Mouse (Mus musculus): Measurements from ENCODE around the gene Igtp.
"Not testable (repeated sequence)": the region's sequence is repeated elsewhere in the genome, so short reads cannot be mapped to it uniquely, and the experiment has no call there.

Gene Igtp

DNA sequence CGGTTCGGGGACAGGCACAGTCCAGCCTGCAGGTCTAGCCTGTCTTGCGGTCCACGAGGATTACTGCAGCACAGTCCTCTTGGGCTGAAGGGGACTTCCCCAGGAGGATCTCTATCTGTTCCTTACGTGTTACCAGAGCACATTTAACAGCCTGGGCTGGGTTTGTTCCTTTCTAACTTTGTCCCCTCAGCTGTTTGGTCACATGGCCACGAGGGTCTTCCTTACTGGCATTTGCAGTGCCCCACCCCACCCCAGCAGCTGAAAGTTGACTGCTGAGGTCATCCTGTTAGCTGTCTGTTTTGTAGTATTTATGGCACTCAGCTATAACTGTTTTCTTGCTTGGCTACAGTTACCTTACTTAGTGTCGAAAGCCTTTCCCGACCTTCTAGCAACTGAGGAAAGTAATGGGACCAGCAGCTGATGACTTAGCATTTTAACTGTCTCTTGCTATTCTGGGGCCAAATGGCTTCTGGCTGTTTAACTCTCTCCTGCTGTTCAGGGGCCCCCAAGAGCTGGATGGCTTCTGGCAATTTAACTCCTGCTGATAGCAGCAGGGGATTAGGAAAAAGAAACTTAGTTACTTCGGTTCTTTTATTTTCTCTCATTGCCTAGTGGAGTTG, 11.8 kb downstream of the Igtp start:
- in situ Hi-C loops (cut with MboI; ENCODE audit: unreplicated experiment in 2 of 2) = no loop called here

DNA sequence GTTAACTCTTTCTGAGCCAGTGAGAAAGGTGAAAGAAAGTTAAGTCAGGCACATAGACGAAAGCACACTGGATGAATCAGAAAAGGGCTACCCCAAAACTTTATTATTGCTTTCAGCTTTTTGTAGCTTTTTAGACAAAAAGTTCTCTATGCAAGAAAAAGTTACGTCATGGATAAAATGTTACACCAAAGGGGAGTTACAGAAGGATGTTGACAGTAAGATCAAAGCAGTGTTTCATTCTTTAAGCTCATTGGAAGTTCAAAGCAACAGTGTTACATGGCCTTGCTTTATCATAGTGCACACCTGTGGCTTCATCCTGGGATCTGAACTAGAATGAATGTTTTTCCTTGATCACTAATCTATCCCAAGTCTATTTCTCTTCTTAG, 12.3 kb downstream of the Igtp start:
- in situ Hi-C loops (cut with MboI; ENCODE audit: unreplicated experiment in 2 of 2) = no loop called here

DNA sequence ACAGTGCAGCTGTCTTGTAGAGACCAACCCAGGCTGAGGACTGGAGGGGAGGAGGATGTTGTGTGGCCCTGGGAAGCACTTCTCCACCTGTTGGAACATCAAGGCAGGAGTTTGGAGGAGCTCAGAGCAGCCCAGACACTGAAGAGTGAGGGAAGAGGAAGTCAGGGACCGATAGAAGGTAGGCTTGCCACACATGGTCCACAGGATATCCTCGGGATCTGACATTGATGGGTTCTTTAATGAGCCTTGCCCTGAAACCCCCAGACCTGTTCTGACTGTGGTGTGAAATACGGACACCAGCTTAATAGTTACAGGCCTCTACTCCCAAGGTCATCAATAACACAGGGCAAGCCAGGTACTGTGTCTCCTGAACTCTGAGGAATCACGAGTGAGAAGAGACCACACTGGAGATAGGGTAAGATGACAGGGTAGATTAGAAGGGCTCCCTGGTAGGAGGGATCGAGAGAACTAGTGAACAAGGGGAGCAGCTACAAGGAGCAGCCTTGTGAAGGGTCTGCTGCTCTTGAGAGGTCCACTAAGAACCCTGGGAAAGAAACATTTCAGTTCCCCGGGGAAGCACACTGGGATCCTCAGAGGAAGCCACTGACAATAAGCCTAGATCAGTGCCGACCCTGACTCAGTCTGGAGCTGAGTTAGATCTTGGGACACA, 14.5 kb downstream of the Igtp start:
- in situ Hi-C loops (cut with MboI; ENCODE audit: unreplicated experiment in 2 of 2) = no loop called here

DNA sequence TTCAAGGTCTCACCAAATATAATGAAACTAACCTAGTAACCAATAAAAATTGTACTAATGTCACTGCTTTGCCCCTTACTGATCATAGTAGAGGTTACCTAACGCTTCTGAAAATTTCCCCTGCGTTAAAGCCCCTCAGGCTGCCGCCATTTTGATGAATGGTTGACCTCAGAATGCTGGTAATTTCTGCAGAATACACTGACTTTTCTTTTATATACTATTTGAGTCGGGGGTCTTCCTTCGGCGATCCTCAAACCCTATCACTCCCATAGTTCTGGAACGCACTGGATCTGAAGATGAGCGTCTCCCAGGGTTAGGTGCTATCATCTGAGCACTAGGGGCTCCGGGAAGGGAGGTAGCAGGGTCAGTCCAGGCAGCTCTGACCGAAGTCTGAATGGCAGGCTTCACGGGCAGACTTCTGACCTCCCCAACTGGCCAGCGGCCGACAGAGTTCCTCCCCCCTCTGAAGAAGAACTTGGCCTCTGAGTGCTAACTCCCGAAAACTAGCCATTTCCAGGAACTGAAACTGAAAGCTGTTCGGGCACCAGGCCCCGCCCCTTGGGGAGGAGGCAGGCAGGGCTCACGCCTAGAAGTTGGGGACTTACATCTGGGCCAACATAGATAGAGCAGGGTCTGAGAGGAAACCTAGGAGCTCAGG, 15.2 kb downstream of the Igtp start:
- in situ Hi-C loops (cut with MboI; ENCODE audit: unreplicated experiment in 2 of 2) = no loop called here

DNA sequence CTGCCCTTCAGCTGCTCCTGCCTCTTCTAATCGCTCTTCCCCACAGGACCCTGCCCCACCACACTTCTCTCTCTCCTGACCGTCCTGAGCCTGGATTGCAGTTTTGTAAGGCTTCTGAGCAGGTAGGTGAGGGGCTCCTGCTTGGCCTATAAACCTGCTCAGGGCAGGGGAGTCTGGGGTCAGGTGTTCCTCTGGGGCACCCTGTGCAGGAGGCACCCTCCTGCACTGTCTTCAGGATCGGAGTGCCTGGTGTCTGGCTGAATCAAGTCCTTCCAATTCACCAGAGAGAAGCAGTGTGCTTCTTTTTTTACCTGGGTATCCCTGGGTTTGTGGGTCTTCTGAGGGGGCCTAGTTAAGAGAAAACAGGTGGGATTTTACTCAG, 15.7 kb downstream of the Igtp start:
- in situ Hi-C loops (cut with MboI; ENCODE audit: unreplicated experiment in 2 of 2) = not testable (repeated sequence)

DNA sequence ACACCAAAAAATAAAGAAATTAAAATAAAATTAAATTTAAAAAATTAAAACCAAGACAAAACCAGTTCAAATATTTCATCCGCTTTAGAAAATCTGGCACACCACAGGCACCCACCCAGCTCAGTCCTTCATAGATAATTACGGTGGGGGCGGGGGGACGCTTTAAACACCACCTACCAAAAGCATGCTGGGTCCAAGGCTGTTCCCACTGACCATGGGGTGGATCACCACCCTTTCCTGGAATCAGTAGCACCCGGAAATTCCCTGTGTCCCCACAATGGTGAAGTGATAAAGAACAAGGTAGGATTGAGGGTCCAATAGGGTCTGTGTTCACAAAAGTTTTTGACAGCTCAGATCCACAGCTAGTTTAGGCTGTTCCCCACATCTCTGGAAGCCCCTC, 16.5 kb downstream of the Igtp start:
- in situ Hi-C loops (cut with MboI; ENCODE audit: unreplicated experiment in 2 of 2) = no loop called here

DNA sequence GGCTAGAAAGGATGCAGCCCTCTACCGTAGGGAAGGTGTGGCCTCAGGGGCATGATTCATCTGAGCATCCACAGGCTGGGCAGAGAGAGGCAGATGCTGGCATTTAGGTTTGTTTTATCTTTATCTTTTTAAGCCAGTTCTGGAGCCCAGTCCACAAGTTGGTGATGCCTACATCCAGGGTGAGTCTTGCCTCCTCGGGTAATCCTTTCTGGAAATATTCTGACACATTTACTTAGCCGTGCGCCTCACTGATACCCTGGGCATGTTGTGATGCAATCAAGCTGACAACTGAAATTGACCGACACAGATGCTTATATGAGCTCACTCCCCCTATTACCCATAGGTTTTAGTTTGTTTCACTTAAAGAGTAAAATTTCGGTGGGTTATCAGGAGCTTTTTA, 17.5 kb downstream of the Igtp start:
- in situ Hi-C loops (cut with MboI; ENCODE audit: unreplicated experiment in 2 of 2) = no loop called here

DNA sequence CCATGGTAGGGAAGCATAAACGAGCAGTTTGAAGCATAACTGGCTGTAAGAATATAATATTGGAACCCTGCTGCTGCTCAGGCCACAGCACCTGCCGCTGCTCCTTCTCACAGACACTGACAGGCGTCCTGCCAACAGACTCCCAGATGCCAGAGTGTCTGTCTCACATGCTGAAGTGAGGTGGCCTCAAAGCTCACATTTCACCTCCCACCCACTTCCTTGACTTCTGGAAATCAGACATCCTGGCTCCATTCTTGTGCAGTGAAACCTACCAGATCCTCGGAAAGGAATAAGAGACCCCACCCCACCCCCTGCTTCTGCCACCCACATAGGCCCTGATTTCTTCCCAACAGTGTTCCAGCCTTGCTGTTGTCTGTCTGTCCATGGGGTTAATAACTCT, 24.4 kb downstream of the Igtp start:
- in situ Hi-C loops (cut with MboI; ENCODE audit: unreplicated experiment in 2 of 2) = loop anchor here (5.0 to 10.0 kb wide), 2 partner anchors 36 to 119 kb away; partner anchors contain the start of gene Cnot8 (in 1 of the 2)

DNA sequence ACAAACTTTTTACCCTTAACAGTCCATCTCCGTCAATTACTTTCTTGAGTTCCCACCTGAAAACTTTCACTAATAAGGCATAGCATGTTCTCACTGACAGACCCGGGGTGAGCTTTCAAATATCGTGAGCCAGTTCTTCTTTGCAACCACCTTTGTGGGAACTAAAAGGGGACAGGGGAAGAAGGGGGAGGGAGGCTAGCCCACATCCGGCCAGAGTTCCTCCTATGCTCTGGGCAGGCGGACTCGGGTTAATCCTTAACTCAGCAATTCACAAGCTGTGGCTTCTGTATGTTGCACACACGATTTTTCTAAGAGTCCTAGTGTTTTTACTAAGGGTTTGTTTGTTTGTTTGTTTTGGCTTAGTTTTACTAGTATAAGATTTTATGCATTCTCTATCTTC, 25.0 kb downstream of the Igtp start:
- in situ Hi-C loops (cut with MboI; ENCODE audit: unreplicated experiment in 2 of 2) = loop anchor here (5.0 to 10.0 kb wide), 2 partner anchors 37 to 120 kb away; partner anchors contain the start of gene Cnot8 (in 1 of the 2)

DNA sequence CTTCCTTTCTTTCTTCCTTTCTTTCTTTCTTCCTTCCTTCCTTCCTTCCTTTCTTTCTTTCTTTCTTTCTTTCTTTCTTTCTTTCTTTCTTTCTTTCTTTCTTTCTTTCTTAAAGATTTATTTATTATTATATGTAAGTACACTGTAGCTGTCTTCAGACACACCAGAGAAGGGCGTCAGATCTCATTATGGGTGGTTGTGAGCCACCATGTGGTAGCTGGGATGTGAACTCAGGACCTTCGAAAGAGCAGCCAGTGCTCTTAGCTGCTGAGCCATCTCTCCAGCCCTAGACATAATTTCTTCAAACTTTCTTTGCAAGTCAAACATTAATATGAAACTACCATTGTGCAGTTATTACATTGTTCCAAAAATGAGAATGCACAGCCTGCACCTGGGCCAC, 25.5 kb downstream of the Igtp start:
- in situ Hi-C loops (cut with MboI; ENCODE audit: unreplicated experiment in 2 of 2) = loop anchor here (5.0 to 10.0 kb wide), 3 partner anchors 38 to 120 kb away; partner anchors contain the start of gene Cnot8 (in 1 of the 2)

DNA sequence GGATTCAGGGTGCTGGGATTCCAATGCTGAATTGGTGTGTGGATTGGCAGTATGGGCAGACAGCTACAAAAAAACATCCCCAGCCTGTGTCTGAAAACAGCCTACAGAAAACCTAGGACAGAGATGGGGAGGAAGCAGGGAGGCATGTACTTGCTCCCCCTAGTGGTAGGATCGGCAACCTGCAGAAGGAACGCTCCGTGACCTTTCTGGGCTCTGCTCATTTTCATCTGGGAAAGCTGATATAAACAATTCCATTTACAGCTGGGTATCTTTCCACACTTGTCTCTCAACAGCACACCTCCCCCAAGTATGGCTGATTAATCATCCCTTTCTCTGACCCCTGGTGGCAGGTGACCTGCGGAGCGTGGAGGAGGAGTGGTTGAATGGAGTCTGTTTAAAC, 26.3 kb downstream of the Igtp start:
- in situ Hi-C loops (cut with MboI; ENCODE audit: unreplicated experiment in 2 of 2) = loop anchor here in 1 of 2 experiments (5.0 to 10.0 kb wide), 2 partner anchors 43 to 121 kb away; partner anchors contain the start of gene Cnot8

DNA sequence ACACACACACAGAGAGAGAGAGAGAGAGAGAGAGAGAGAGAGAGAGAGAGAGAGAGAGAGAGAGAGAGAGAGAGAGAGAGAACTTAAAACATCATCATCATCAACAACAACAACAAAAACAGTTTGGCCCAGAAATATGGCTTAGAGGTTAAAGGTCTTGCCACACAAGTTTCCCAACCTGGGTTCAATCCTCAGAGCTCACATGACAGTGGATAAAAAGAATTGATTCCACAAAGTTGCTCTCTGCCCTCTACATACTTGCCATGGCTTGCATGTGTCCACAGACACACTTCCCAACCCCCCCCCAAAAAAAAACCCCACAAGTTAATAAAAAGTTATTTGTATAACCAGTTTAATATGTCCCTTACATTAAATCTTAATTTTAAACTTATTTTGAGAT, 27.1 kb downstream of the Igtp start:
- in situ Hi-C loops (cut with MboI; ENCODE audit: unreplicated experiment in 2 of 2) = loop anchor here in 1 of 2 experiments (5.0 to 10.0 kb wide), 2 partner anchors 44 to 122 kb away; partner anchors contain the start of gene Cnot8

DNA sequence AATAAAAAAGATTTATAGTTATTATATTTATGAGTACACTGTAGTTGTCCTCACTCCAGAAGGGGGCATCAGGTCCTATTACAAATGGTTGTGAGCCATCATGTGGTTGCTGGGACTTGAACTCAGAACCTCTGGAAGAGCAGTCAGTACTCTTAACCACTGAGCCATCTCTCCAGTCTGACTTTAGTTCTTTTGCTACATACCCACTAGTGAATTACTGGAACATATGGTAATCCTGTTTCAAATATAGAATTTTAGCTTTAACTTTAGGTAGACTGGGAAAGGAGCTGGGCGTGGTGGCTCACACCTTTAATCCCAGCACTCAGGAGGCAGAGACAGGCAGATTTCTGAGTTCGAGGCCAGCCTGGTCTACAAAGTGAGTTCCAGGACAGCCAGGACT, 28.7 kb downstream of the Igtp start:
- in situ Hi-C loops (cut with MboI; ENCODE audit: unreplicated experiment in 2 of 2) = loop anchor here in 1 of 2 experiments (5.0 to 10.0 kb wide), 2 partner anchors 46 to 123 kb away; partner anchors contain the start of gene Cnot8

DNA sequence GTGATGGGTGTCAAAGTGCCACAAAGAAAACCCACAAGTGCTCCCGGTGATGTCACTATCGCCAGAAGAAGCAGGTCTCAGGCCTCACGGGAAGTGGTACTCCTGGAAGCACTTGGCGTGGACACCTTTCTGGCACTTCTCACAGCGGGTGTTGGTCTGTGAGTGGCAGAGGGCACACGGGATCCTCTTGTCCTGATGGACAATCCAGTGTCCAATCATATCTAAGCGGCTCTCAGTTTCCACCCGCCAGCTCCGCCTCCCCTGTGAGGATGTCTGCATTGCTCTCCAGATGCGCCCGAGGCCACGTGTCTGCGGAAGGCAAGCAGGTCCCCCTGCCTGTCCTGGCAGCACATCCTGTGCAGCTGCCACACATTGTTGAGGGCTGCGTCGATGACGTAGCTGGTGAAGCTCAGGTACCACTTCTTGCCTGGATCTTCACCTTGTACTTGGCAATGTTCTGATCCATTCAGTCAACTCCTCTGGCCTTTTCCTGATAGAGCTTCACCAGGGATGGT, 31.1 kb downstream of the Igtp start:
- in situ Hi-C loops (cut with MboI; ENCODE audit: unreplicated experiment in 2 of 2) = loop anchor here (5.0 to 10.0 kb wide), 4 partner anchors 276 to 684 kb away; partner anchors contain the start of genes Olfr323 (in 2 of the 2) and Btnl10 (in 1 of the 2)

DNA sequence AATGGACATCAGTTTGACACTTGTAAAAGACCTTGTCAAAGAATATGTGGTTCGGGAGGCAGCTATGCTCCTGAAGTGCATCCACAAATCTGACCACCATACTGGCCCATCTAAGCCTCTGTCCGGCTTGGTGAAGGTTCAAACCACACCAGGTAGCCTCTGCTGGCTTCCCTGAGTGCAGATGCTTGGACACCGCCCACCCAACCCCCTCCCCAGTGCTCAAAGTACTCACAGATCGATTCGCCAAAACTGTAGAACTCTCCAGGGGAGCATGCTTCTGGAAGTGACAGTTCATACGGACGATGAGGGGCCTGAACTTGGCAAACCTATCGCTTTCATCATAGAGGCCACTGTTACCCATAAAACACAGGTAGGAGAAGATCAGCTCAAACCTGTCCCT, 31.8 kb downstream of the Igtp start:
- in situ Hi-C loops (cut with MboI; ENCODE audit: unreplicated experiment in 2 of 2) = loop anchor here (5.0 to 10.0 kb wide), 4 partner anchors 276 to 684 kb away; partner anchors contain the start of genes Olfr323 (in 2 of the 2) and Btnl10 (in 1 of the 2)

DNA sequence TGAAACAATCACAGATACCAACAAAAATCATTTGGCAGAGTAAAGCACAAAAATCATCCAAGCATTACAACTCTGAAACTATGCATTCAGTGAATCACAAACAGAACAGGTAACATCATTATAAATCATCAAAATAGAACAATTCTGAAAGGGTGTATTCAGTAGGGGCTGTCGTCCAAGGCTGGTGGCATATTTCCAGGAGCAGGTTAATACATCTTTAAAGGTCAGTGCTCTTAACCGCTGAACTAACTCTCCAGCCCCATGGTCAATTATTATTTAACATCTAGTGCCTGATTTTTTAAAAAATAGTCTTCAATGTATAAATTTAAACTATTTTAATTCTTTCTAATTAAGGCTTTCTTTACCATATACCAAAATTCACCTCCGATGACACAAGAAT, 35.2 kb downstream of the Igtp start:
- in situ Hi-C loops (cut with MboI; ENCODE audit: unreplicated experiment in 2 of 2) = loop anchor here (5.0 to 10.0 kb wide), 4 partner anchors 280 to 680 kb away; partner anchors contain the start of genes Olfr323 (in 2 of the 2) and Btnl10 (in 1 of the 2)

DNA sequence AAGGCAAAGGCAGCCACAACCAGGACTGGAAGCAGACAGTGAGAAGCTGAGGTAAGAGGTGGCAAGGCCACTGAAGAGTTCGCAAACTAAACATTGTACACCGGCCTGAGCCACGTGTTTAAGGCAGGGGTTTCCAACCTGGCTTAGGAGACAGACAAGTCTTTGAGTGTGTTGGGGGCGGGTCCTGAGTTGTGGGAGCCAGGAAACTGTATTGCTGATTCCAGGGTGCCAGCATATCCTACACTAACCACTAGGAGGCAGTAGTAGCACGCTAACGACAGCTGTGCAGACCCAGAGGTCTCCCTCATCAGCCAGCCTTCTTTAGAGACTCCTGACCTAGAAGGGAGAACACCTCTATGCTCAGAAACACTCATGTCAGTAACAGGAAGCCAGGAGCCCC, 35.8 kb downstream of the Igtp start:
- in situ Hi-C loops (cut with MboI; ENCODE audit: unreplicated experiment in 2 of 2) = loop anchor here (10.0 kb wide), 2 partner anchors 280 to 680 kb away; partner anchors contain the start of gene Btnl10 (in 1 of the 2)

DNA sequence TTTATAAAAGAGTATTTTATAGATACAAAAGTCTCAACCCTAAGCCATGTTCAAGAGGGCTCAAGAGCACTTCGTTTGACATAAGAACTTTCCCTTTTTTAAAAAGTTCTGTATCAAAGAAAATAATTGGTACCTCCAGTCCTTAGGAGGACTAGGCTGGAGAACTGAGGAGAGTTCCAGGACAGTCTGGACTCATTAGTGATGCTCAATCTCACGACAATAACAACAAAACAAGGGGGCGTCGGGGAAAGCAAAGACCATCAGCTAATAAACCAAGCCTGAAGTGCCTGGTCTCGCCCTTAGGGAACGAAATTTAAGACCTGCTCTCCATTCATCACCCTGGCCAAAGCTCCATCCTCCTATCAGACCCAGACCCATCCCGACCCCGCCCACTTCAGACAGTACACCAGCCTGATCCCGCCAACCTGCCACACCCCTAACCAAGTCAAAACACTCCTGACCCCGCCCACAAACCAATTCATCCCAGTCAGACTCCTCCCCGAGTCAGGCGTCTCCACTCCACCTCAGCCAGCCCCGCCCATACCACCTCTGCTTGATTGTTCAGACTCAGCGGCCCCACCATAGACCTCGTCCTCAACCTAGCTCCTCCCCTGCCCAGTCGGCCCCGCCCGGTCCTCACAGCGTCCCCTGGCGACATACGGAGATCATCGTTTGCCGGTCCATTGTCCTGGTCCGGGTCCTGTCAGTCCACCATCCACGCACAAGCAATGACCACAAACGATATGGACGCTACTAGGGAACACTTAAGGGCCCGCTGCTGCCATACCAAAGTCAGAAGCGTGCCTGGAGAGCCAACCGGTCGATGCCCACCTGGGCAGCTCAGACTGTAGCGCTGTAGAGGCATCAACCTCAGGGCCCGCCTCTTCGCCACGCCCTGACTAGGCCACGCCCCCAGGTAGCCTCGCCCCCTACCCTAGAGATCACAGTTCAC, 39.8 kb downstream of the Igtp start:
- in situ Hi-C loops (cut with MboI; ENCODE audit: unreplicated experiment in 2 of 2) = loop anchor here (10.0 kb wide), 2 partner anchors 284 to 676 kb away; partner anchors contain the start of gene Btnl10 (in 1 of the 2)

DNA sequence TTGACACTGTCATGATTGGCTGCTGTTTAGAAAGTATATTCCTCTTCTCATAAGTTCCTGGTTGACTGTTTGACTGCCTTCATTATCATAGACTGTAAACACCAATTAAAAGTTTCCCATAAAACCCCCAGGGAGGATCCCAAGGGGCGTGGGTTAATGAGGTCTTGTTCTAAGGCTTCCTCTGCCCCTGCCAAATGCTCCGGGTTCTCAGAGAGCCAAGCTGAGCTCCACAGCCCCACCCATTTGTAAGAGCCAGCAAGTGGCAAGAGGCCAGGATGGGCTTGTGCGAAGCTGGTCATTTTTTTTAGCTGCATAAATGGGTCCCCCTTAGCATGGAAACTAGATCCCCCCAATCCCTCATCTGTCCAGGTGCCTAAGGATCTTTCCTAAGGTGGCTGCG, 47.9 kb downstream of the Igtp start:
- in situ Hi-C loops (cut with MboI; ENCODE audit: unreplicated experiment in 2 of 2) = no loop called here
